ENCODE assay signal across 18 mouse cellular contexts in genomic region chr9:118683507-118683906, GRCm38 (mm10).
A peak's percentile ranks its signal among the peaks of the same experiment; 100 is the strongest.
DNase-seq lines count a peak whose midpoint lies in the region; ATAC-seq and TF ChIP-seq lines count a peak whose summit lies in the region.
"Had no signal": no experiment of that assay in that cellular context is flagged by ENCODE, and none has a peak within 500 bp of the region (broad histone marks: within the 10 kb centered on the region; RNA-seq: fewer than 3 reads in every experiment).

No protein-coding gene starts in this region.

- no peaks in the 10 kb centered on the region for H3K79me2 ChIP-seq in MEL (ENCODE audit: control insufficient read depth, insufficient read depth, low read length, poor library complexity)

- H3K27me3 ChIP-seq in midbrain, embryonic 11.5 days (ENCODE audit: control insufficient read depth, insufficient read depth, low read length), result no peaks in the 10 kb centered on the region
- H3K27me3 ChIP-seq in midbrain, embryonic 15.5 days (replicated peaks), result no peaks in the 10 kb centered on the region
- H3K27me3 ChIP-seq in MEL (ENCODE audit: control insufficient read depth in 1 of 2, insufficient read depth in 2 of 2, low read length in 2 of 2), result no peaks in the 10 kb centered on the region
- H3K27me3 ChIP-seq in kidney, adult 2 months (replicated peaks; ENCODE audit: control insufficient read depth, insufficient read depth, low read length), result no peaks in the 10 kb centered on the region
- H3K27me3 ChIP-seq: Patski had no signal

- H3K36me3 ChIP-seq in midbrain, embryonic 11.5 days (ENCODE audit: control insufficient read depth, insufficient read depth, low read length), result no peaks in the 10 kb centered on the region
- no peaks in the 10 kb centered on the region for H3K36me3 ChIP-seq in midbrain, embryonic 15.5 days (replicated peaks)
- H3K36me3 ChIP-seq in MEL (ENCODE audit: control insufficient read depth in 1 of 2, insufficient read depth in 2 of 2, low read length in 2 of 2), result peaks cover 0 to 7% of the 10 kb centered on the region in 2 experiments; a peak in 2 of 4 replicates
- H3K36me3 ChIP-seq in kidney, adult 2 months (ENCODE audit: control insufficient read depth, insufficient read depth, low read length), result no peaks in the 10 kb centered on the region
- H3K36me3 ChIP-seq: G1E had no signal

- H3K9ac ChIP-seq in midbrain, embryonic 11.5 days (ENCODE audit: low read length), result no peak overlapping the region
- no peak overlapping the region for H3K9ac ChIP-seq in midbrain, embryonic 15.5 days
- H3K9ac ChIP-seq in MEL (ENCODE audit: control insufficient read depth, low read depth, low read length, poor library complexity, severe bottlenecking), result no peak overlapping the region

- H3K4me1 ChIP-seq in midbrain, embryonic 11.5 days (ENCODE audit: control insufficient read depth, insufficient read depth, low read length), result no peaks in the 10 kb centered on the region; the same call in 1 of the 2 replicates
- peaks cover under 1% of the 10 kb centered on the region; the same call in 1 of the 2 replicates for H3K4me1 ChIP-seq in midbrain, embryonic 15.5 days
- peaks cover 7 to 17% of the 10 kb centered on the region in 2 experiments for H3K4me1 ChIP-seq in MEL (ENCODE audit: control insufficient read depth in 1 of 2, insufficient read depth in 2 of 2, low read length in 2 of 2)
- no peaks in the 10 kb centered on the region for H3K4me1 ChIP-seq in kidney, adult 2 months (ENCODE audit: control insufficient read depth, insufficient read depth, low read length)

- TF ChIP-seq CTCF in MEL (IDR thresholded peaks at IDR 0.05 in 2 of 3, conservative IDR thresholded peaks at IDR 0.05 in 1 of 3; ENCODE audit: control insufficient read depth in 1 of 3, insufficient read depth in 1 of 3, low read depth in 2 of 3, low read length in 3 of 3, poor library complexity in 1 of 3, severe bottlenecking in 1 of 3), result no peak
- TF ChIP-seq CTCF in kidney, adult 2 months (conservative IDR thresholded peaks at IDR 0.05; ENCODE audit: insufficient read depth, insufficient read length, low read depth, low read length), result no peak

- no peak for TF ChIP-seq EP300 in MEL (IDR thresholded peaks at IDR 0.05; ENCODE audit: low read depth in 1 of 2, low read length in 2 of 2)

- TF ChIP-seq RAD21 in MEL (IDR thresholded peaks at IDR 0.05; ENCODE audit: low read depth, low read length), result no peak

- H3K9me3 ChIP-seq in midbrain, embryonic 11.5 days (ENCODE audit: control insufficient read depth, low read length), result no peaks in the 10 kb centered on the region
- no peaks in the 10 kb centered on the region for H3K9me3 ChIP-seq in midbrain, embryonic 15.5 days
- H3K9me3 ChIP-seq in MEL (replicated peaks; ENCODE audit: insufficient read depth, low read length), result no peaks in the 10 kb centered on the region

- ATAC-seq in midbrain, embryonic 11.5 days (ENCODE audit: low FRiP score), result no peak
- ATAC-seq in midbrain, embryonic 15.5 days (replicated peaks), result no peak
- ATAC-seq: CD4-positive, CD25-positive, alpha-beta regulatory T cell, adult 4 months; Patski had no signal

- H3K27ac ChIP-seq in midbrain, embryonic 11.5 days (ENCODE audit: low read depth, low read length), result no peak overlapping the region
- H3K27ac ChIP-seq in midbrain, embryonic 15.5 days, result no peak overlapping the region
- H3K27ac ChIP-seq in MEL (ENCODE audit: control insufficient read depth, low read depth, low read length), result no peak overlapping the region
- no peak overlapping the region for H3K27ac ChIP-seq in kidney, adult 2 months (ENCODE audit: insufficient read depth, low read depth, low read length)

- no peak overlapping the region for H3K4me3 ChIP-seq in midbrain, embryonic 11.5 days (ENCODE audit: low read depth, low read length)
- no peak overlapping the region for H3K4me3 ChIP-seq in midbrain, embryonic 15.5 days
- H3K4me3 ChIP-seq in MEL (ENCODE audit: control insufficient read depth in 1 of 2, insufficient read depth in 1 of 2, low read depth in 2 of 2, low read length in 2 of 2), result no peak overlapping the region
- H3K4me3 ChIP-seq in kidney, adult 2 months (ENCODE audit: insufficient read depth, low read depth, low read length), result no peak overlapping the region

- TF ChIP-seq POLR2A in MEL (IDR thresholded peaks at IDR 0.05; ENCODE audit: control insufficient read depth in 1 of 2, insufficient read depth in 1 of 2, low read depth in 1 of 2, low read length in 2 of 2, poor library complexity in 1 of 2), result no peak
- no peak for TF ChIP-seq POLR2A in kidney, adult 2 months (IDR thresholded peaks at IDR 0.05; ENCODE audit: low read depth, low read length)

- H3K4me2 ChIP-seq in midbrain, embryonic 11.5 days, result no peak overlapping the region
- H3K4me2 ChIP-seq in midbrain, embryonic 15.5 days, result no peak overlapping the region

- 88% methylated on average over 7 of the region's 7 CpGs for WGBS in midbrain, embryonic 11.5 days
- 89% methylated on average over 7 of the region's 7 CpGs for WGBS in midbrain, embryonic 15.5 days
- 92% methylated on average over 7 of the region's 7 CpGs for WGBS in kidney, adult 2 months

- DNase-seq in midbrain, embryonic 11.5 days (ENCODE audit: low spot score, missing footprints), result peak; percentile 26
- DNase-seq in MEL (ENCODE audit: low read depth, low spot score), result no peak
- DNase-seq in kidney, adult 2 months, result no peak
- DNase-seq: adrenal gland, adult 2 months; adrenal gland, adult 8-10 months; adrenal gland, postnatal 10 days; adrenal gland, postnatal 14 days; adrenal gland, postnatal 25 days; adrenal gland, postnatal 36 days; B cell, adult 2 months; cerebellum, adult 11 months; cerebellum, adult 11-12 months; cerebellum, adult 18-20 months; cerebellum, adult 2 months had no signal

TF ChIP-seq in MEL, 35 proteins besides CTCF, POLR2A, EP300 and RAD21:
- TF ChIP-seq RCOR1 (IDR thresholded peaks at IDR 0.05; ENCODE audit: low read depth, low read length) (peak; percentile 99), MEF2A (IDR thresholded peaks at IDR 0.05; ENCODE audit: extremely low read depth, insufficient replicate concordance, low read depth, low read length, poor library complexity, severe bottlenecking) (no peak), TBP (IDR thresholded peaks at IDR 0.05; ENCODE audit: low read depth, low read length) (no peak), ZNF384 (IDR thresholded peaks at IDR 0.05; ENCODE audit: low read depth, low read length) (0 out of 2 replicates have a peak, but pooled peaks have one; percentile 25), MAFK (IDR thresholded peaks at IDR 0.05; ENCODE audit: borderline replicate concordance, low read depth, low read length) (peak; percentile 38; the same call in 1 of the 2 replicates), BHLHE40 (IDR thresholded peaks at IDR 0.05; ENCODE audit: borderline replicate concordance, low read depth, low read length) (peak; percentile 29; the same call in 1 of the 2 replicates), UBTF (IDR thresholded peaks at IDR 0.05; ENCODE audit: borderline replicate concordance, insufficient read depth, low read depth, low read length) (no peak), GATA1 (IDR thresholded peaks at IDR 0.05; ENCODE audit: low read depth, low read length) (peak; percentile 37; the same call in 1 of the 2 replicates)
